Mouse (Mus musculus) brain, embryonic 14.5 days (tissue): ENCODE measurements around the gene 2610001J05Rik. TPM values are rescaled to one million over a fixed set of nuclear protein-coding genes. Genes with fewer than 3 reads are reported as not detected.

ENCODE experiments used
- DNase-seq: peaks from one replicate; pipeline ENCODE4 v3.0.0-alpha.2; 2011; ENCODE audit warnings: low read depth
- CTCF ChIP-seq: fragments of 200-500 bp; IDR thresholded peaks from 2 replicates; pipeline ENCODE4 v1.5.1; 2012; ENCODE audit warnings: inconsistent platforms, mild to moderate bottlenecking, moderate library complexity, borderline replicate concordance; ENCODE audit not compliant: insufficient read depth, insufficient read length; ENCODE audit errors: extremely low read depth
- POLR2A ChIP-seq: fragments of 200-500 bp; IDR thresholded peaks from 2 replicates; pipeline ENCODE4 v1.6.1; 2012; ENCODE audit warnings: mild to moderate bottlenecking, inconsistent platforms, borderline replicate concordance; ENCODE audit not compliant: poor library complexity, insufficient read depth, insufficient read length, severe bottlenecking; ENCODE audit errors: extremely low read depth
- polyA plus RNA-seq: library from polyadenylated mRNA; depleted of rRNA; stranded (reverse); fragments of >200 nt; gene quantifications from 2 replicates; pipeline ENCODE4 v1.2.3, GENCODE M21; 2012; rRNA removed

Gene 2610001J05Rik
- polyA plus RNA-seq, 1 experiment = 49.1 TPM

GRCm38 (mm10) chr6:13828877-13829276, 42.4 kb downstream of the 2610001J05Rik start:
- no peak for TF ChIP-seq CTCF
- TF ChIP-seq POLR2A = no peak
- DNase-seq = no peak

Other genes starting within 250 kb of the 2610001J05Rik start
- 15.4 and 16.5 TPM in 2 replicates for gene Bmt2, start 193.6 kb downstream of the 2610001J05Rik start, polyA plus RNA-seq
- 55.5 and 62.2 TPM in 2 replicates for gene Gpr85, start 31.6 kb downstream of the 2610001J05Rik start, polyA plus RNA-seq